Mouse (Mus musculus) CH12.LX (cell line): Measurements from ENCODE around the gene Kcnn1. TPM values are rescaled to one million over a fixed set of nuclear protein-coding genes. Genes with fewer than 3 reads are reported as not detected.

Experiments
- DNase-seq: peaks from one replicate; pipeline ENCODE4 v3.0.0-alpha.2; 2013; ENCODE audit errors: extremely low read depth
- H3K27ac ChIP-seq: 2 replicates; pipeline ENCODE4 v1.5.1; 2012; ENCODE audit warnings: low read depth, mild to moderate bottlenecking, control low read depth, moderate library complexity; ENCODE audit not compliant: insufficient read depth
- H3K27me3 ChIP-seq: replicated peaks from 2 replicates; pipeline ENCODE3; 2012; ENCODE audit warnings: inconsistent platforms
- H3K36me3 ChIP-seq, 2 experiments: replicated peaks in 1 of 2; 2 replicates each; pipeline versions ENCODE3 to v1.6.1; 2012; ENCODE audit warnings: inconsistent platforms in 1 of 2, low read length in 1 of 2, mild to moderate bottlenecking in 1 of 2, mixed read lengths in 1 of 2, moderate library complexity in 1 of 2; ENCODE audit not compliant: control insufficient read depth in 1 of 2, insufficient read depth in 1 of 2
- H3K4me1 ChIP-seq, 2 experiments: 2 replicates each; pipeline ENCODE4 v1.6.1; 2012; ENCODE audit warnings: inconsistent platforms in 1 of 2, moderate library complexity in 1 of 2; ENCODE audit not compliant: insufficient read depth in 2 of 2, control insufficient read depth in 1 of 2
- H3K4me2 ChIP-seq: 2 replicates; pipeline ENCODE4 v1.6.1; 2012; ENCODE audit warnings: low read depth, mild to moderate bottlenecking, control low read depth; ENCODE audit not compliant: poor library complexity, insufficient read depth, severe bottlenecking
- H3K4me3 ChIP-seq, 3 experiments: fragments of 150-350 bp in 1 of 3; sonication (generic) in 1 of 3; replicated peaks in 1 of 3; 2 replicates each; pipeline versions ENCODE3 to v1.5.1; 2011 to 2012; ENCODE audit warnings: low read depth in 2 of 3, low read length in 2 of 3, mild to moderate bottlenecking in 2 of 3, moderate library complexity in 2 of 3, control low read depth in 1 of 3, improper control_type of control experiment in 1 of 3, inconsistent platforms in 1 of 3, mixed read lengths in 1 of 3; ENCODE audit not compliant: poor library complexity in 1 of 3
- H3K79me2 ChIP-seq: replicated peaks from 2 replicates; pipeline ENCODE4 v1.6.1; 2012; ENCODE audit warnings: mild to moderate bottlenecking, moderate library complexity; ENCODE audit not compliant: control insufficient read depth, poor library complexity, insufficient read depth, severe bottlenecking; ENCODE audit errors: extremely low read depth
- H3K9ac ChIP-seq: 2 replicates; pipeline ENCODE4 v1.6.1; 2012; ENCODE audit warnings: low read depth, mild to moderate bottlenecking, control low read depth, moderate library complexity; ENCODE audit not compliant: insufficient read depth
- H3K9me3 ChIP-seq: replicated peaks from 2 replicates; pipeline ENCODE3; 2012; ENCODE audit warnings: low read length, inconsistent platforms, mixed read lengths
- BHLHE40 ChIP-seq: IDR thresholded peaks from 2 replicates; pipeline ENCODE4 v1.6.1; 2011; ENCODE audit warnings: mild to moderate bottlenecking, low read depth, low read length, improper control_type of control experiment
- CHD1 ChIP-seq: IDR thresholded peaks from 2 replicates; pipeline ENCODE4 v1.6.1; 2012; ENCODE audit warnings: low read depth, low read length, improper control_type of control experiment, inconsistent platforms
- CHD2 ChIP-seq: IDR thresholded peaks from 2 replicates; pipeline ENCODE4 v1.6.1; 2011; ENCODE audit warnings: low read length, improper control_type of control experiment
- CTCF ChIP-seq, 2 experiments: IDR thresholded peaks in 1 of 2; conservative IDR thresholded peaks in 1 of 2; 2 replicates each; pipeline ENCODE4 v1.5.1; 2011 to 2012; ENCODE audit warnings: low read depth in 2 of 2, low read length in 2 of 2, improper control_type of control experiment in 1 of 2, inconsistent platforms in 1 of 2, mild to moderate bottlenecking in 1 of 2, moderate library complexity in 1 of 2
- E2F4 ChIP-seq: IDR thresholded peaks from 2 replicates; pipeline ENCODE4 v1.6.1; 2011; ENCODE audit warnings: low read depth, low read length, improper control_type of control experiment; ENCODE audit not compliant: insufficient replicate concordance
- ELF1 ChIP-seq: IDR thresholded peaks from 2 replicates; pipeline ENCODE4 v1.6.1; 2014; ENCODE audit warnings: low read depth, mild to moderate bottlenecking, inconsistent platforms, low read length, improper control_type of control experiment
- EP300 ChIP-seq: IDR thresholded peaks from 2 replicates; pipeline ENCODE4 v1.6.1; 2011; ENCODE audit warnings: low read length, improper control_type of control experiment
- ETS1 ChIP-seq: conservative IDR thresholded peaks from 2 replicates; pipeline ENCODE4 v1.6.1; 2012; ENCODE audit warnings: low read depth, mild to moderate bottlenecking, inconsistent platforms, low read length, improper control_type of control experiment, moderate library complexity
- GABPA ChIP-seq: IDR thresholded peaks from 2 replicates; pipeline ENCODE4 v1.6.1; 2012; ENCODE audit warnings: low read depth, low read length, improper control_type of control experiment, inconsistent platforms; ENCODE audit not compliant: insufficient replicate concordance
- HCFC1 ChIP-seq: IDR thresholded peaks from 2 replicates; pipeline ENCODE4 v1.6.1; 2012; ENCODE audit warnings: low read depth, mild to moderate bottlenecking, inconsistent platforms, low read length, improper control_type of control experiment
- IRF4 ChIP-seq: IDR thresholded peaks from 2 replicates; pipeline ENCODE4 v1.6.1; 2014; ENCODE audit warnings: low read depth, mild to moderate bottlenecking, inconsistent platforms, low read length, improper control_type of control experiment
- JUN ChIP-seq: IDR thresholded peaks from 2 replicates; pipeline ENCODE4 v1.6.1; 2011; ENCODE audit warnings: low read depth, mild to moderate bottlenecking, low read length, improper control_type of control experiment, moderate library complexity; ENCODE audit not compliant: insufficient read depth
- JUND ChIP-seq: conservative IDR thresholded peaks from 2 replicates; pipeline ENCODE4 v1.6.1; 2011; ENCODE audit warnings: low read depth, low read length, improper control_type of control experiment
- KAT2A ChIP-seq: IDR thresholded peaks from 2 replicates; pipeline ENCODE4 v1.6.1; 2012; ENCODE audit warnings: low read length, improper control_type of control experiment, inconsistent platforms; ENCODE audit not compliant: insufficient replicate concordance
- MAFK ChIP-seq: IDR thresholded peaks from 2 replicates; pipeline ENCODE4 v1.6.1; 2011; ENCODE audit warnings: low read length, improper control_type of control experiment; ENCODE audit not compliant: insufficient replicate concordance
- MAX ChIP-seq: IDR thresholded peaks from 2 replicates; pipeline ENCODE4 v1.6.1; 2011; ENCODE audit warnings: low read length, improper control_type of control experiment
- MAZ ChIP-seq: IDR thresholded peaks from 2 replicates; pipeline ENCODE4 v1.6.1; 2012; ENCODE audit warnings: low read depth, mild to moderate bottlenecking, inconsistent platforms, low read length, improper control_type of control experiment, moderate library complexity
- MEF2A ChIP-seq: IDR thresholded peaks from 2 replicates; pipeline ENCODE4 v1.6.1; 2014; ENCODE audit warnings: low read depth, mild to moderate bottlenecking, inconsistent platforms, low read length, improper control_type of control experiment, borderline replicate concordance
- MXI1 ChIP-seq: IDR thresholded peaks from 2 replicates; pipeline ENCODE4 v1.6.1; 2011; ENCODE audit warnings: mild to moderate bottlenecking, low read depth, low read length, improper control_type of control experiment
- MYC ChIP-seq: IDR thresholded peaks from 2 replicates; pipeline ENCODE4 v1.6.1; 2011; ENCODE audit warnings: low read depth, mild to moderate bottlenecking, improper control_type of control experiment, low read length
- NELFE ChIP-seq: IDR thresholded peaks from 2 replicates; pipeline ENCODE4 v1.6.1; 2011; ENCODE audit warnings: low read depth, low read length, improper control_type of control experiment
- NRF1 ChIP-seq: IDR thresholded peaks from 2 replicates; pipeline ENCODE4 v1.6.1; 2014; ENCODE audit warnings: low read depth, mild to moderate bottlenecking, inconsistent platforms, low read length, improper control_type of control experiment, moderate library complexity
- PAX5 ChIP-seq: IDR thresholded peaks from 2 replicates; pipeline ENCODE4 v1.6.1; 2012; ENCODE audit warnings: low read length, inconsistent platforms, mixed read lengths
- POLR2A ChIP-seq: IDR thresholded peaks from 2 replicates; pipeline ENCODE4 v1.6.1; 2011; ENCODE audit warnings: low read depth, mild to moderate bottlenecking, improper control_type of control experiment, low read length
- POLR2AphosphoS2 ChIP-seq: IDR thresholded peaks from 2 replicates; pipeline ENCODE4 v1.6.1; 2011; ENCODE audit warnings: low read depth, low read length, improper control_type of control experiment
- RAD21 ChIP-seq: IDR thresholded peaks from 2 replicates; pipeline ENCODE4 v1.6.1; 2011; ENCODE audit warnings: low read depth, mild to moderate bottlenecking, low read length, improper control_type of control experiment, moderate library complexity
- RCOR1 ChIP-seq: conservative IDR thresholded peaks from 2 replicates; pipeline ENCODE4 v1.6.1; 2012; ENCODE audit warnings: low read depth, mild to moderate bottlenecking, inconsistent platforms, low read length, improper control_type of control experiment
- SIN3A ChIP-seq: IDR thresholded peaks from 2 replicates; pipeline ENCODE4 v1.6.1; 2012; ENCODE audit warnings: low read length, improper control_type of control experiment, inconsistent platforms
- SMC3 ChIP-seq: IDR thresholded peaks from 2 replicates; pipeline ENCODE4 v1.6.1; 2011; ENCODE audit warnings: low read depth, low read length, improper control_type of control experiment
- TBP ChIP-seq: conservative IDR thresholded peaks from 2 replicates; pipeline ENCODE4 v1.6.1; 2011; ENCODE audit warnings: low read depth, low read length, improper control_type of control experiment
- TCF12 ChIP-seq: IDR thresholded peaks from 2 replicates; pipeline ENCODE4 v1.6.1; 2014; ENCODE audit warnings: low read depth, mild to moderate bottlenecking, inconsistent platforms, low read length, improper control_type of control experiment
- UBTF ChIP-seq: IDR thresholded peaks from 2 replicates; pipeline ENCODE4 v1.6.1; 2012; ENCODE audit warnings: low read depth, mild to moderate bottlenecking, inconsistent platforms, low read length, improper control_type of control experiment, moderate library complexity
- USF1 ChIP-seq: IDR thresholded peaks from 2 replicates; pipeline ENCODE4 v1.6.1; 2014; ENCODE audit warnings: low read depth, mild to moderate bottlenecking, inconsistent platforms, low read length, improper control_type of control experiment
- USF2 ChIP-seq: conservative IDR thresholded peaks from 2 replicates; pipeline ENCODE4 v1.6.1; 2011; ENCODE audit warnings: low read depth, low read length, improper control_type of control experiment
- ZC3H11A ChIP-seq: IDR thresholded peaks from 2 replicates; pipeline ENCODE4 v1.6.1; 2012; ENCODE audit warnings: low read depth, mild to moderate bottlenecking, inconsistent platforms, low read length, improper control_type of control experiment
- ZKSCAN1 ChIP-seq: IDR thresholded peaks from 2 replicates; pipeline ENCODE4 v1.6.1; 2012; ENCODE audit warnings: low read depth, inconsistent platforms, low read length, improper control_type of control experiment, borderline replicate concordance
- ZMIZ1 ChIP-seq: IDR thresholded peaks from 2 replicates; pipeline ENCODE4 v1.6.1; 2012; ENCODE audit warnings: low read depth, mild to moderate bottlenecking, inconsistent platforms, low read length, improper control_type of control experiment
- ZNF384 ChIP-seq: IDR thresholded peaks from 2 replicates; pipeline ENCODE4 v1.6.1; 2012; ENCODE audit warnings: low read depth, low read length, improper control_type of control experiment, inconsistent platforms
- dilution Hi-C: fragments of 300-500 bp; cut with MboI; formaldehyde crosslinking; loops from 2 replicates; pipeline ENCODE4 v1.14.3; 2020; ENCODE audit warnings: low sequenced_read_pairs; ENCODE audit not compliant: extremely low pct_unique_long_range_greater_than_20kb, extremely low pct_ligation_motif_present
- in situ Hi-C: fragments of 300-500 bp; cut with MboI; formaldehyde crosslinking; loops from 3 replicates; pipeline ENCODE4 v1.14.3; 2019; ENCODE audit warnings: low sequenced_read_pairs, low pct_ligation_motif_present, low pct_unique_long_range_greater_than_20kb, mixed read lengths
- polyA plus RNA-seq: library from polyadenylated mRNA; unstranded; fragments of >175 nt; gene quantifications from 2 replicates; pipeline ENCODE4 v1.2.1, GENCODE M21; 2012; ENCODE audit warnings: low read depth; ENCODE audit not compliant: insufficient read length
- total RNA-seq, 2 experiments: library from RNA; depleted of rRNA; stranded (reverse); fragments of 300-350 nt in 1 of 2; fragments of >200 nt in 1 of 2; gene quantifications; 2 replicates each; pipeline ENCODE4 v1.2.3; 2012 to 2014

Kcnn1 gene
- total and polyA plus RNA-seq, 3 experiments = 0.21 TPM; not detected in 2

DNA sequence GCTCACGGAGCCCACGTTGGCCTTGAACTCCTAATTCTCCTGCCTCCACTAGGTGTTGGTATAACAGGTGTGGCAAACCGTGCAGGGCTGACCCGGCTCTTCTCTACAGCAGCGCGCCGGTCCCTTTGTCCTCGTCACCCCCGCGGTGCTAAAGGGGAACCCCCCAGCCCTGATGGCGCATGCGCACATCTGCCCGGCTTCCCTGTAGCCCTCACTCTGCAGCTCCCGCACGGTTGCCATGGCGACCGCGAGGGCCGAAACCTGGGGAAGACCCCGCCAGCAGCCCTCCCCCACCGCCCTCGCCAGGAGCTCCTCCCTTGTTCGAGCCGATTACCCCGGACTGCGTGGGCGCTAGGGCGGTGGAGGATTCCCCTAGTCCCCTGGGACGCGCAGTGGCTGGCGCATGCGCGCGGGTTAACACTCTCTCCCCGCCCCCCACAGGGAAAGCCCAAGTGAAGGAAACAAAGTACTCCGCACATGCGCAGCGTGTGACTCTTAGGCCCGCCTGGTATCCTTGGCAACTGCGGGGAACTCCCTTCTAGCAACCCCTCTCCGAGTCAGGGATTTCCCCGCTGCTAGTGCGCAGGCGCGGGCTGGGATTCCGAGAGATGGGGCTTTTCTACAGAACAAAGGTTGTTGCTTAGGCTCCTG, 2.4 kb upstream of the Kcnn1 start:
- TF ChIP-seq MAX (peak; percentile 14; the same call in 1 of the 2 replicates), E2F4 (no peak), GABPA (no peak), USF2 (no peak), SMC3 (no peak), ZNF384 (no peak), MEF2A (peak; percentile 93), POLR2AphosphoS2 (no peak), KAT2A (peak; percentile 71; the same call in 1 of the 2 replicates), JUN (no peak), ZC3H11A (no peak), ELF1 (peak; percentile 74), TBP (0 out of 2 replicates have a peak, but pooled peaks have one; percentile 26), UBTF (no peak), MXI1 (peak; percentile 96), RCOR1 (no peak), IRF4 (peak; percentile 92), CHD1 (no peak), ETS1 (peak; percentile 100), MYC (no peak), JUND (no peak), EP300 (peak; percentile 37; the same call in 1 of the 2 replicates), RAD21 (no peak), CHD2 (peak; percentile 96), PAX5 (no peak), POLR2A (no peak), CTCF (conservative IDR thresholded peaks at IDR 0.05 in 1 of 2, IDR thresholded peaks at IDR 0.05 in 1 of 2; ENCODE audit: low read depth in 2 of 2, low read length in 2 of 2) (no peak), NELFE (peak; percentile 67), ZKSCAN1 (no peak), HCFC1 (peak; percentile 68), USF1 (no peak), MAZ (peak; percentile 95), NRF1 (peak; percentile 93), ZMIZ1 (no peak), TCF12 (peak; percentile 81), MAFK (no peak), SIN3A (peak; percentile 88; the same call in 1 of the 2 replicates), BHLHE40 (peak; percentile 90)
- Histone ChIP-seq H3K9ac (no peak overlapping the region), H3K27ac (no peak overlapping the region)

More for the DNA sequence above, 2.4 kb upstream of the Kcnn1 start:
- peaks cover 42% of the 10 kb centered on the region for H3K27me3 ChIP-seq
- H3K4me3 ChIP-seq = peak overlapping the region in 1 of 3 experiments; percentile 16
- peaks cover 12 to 53% of the 10 kb centered on the region in 2 experiments for H3K4me1 ChIP-seq
- H3K79me2 ChIP-seq = no peaks in the 10 kb centered on the region
- H3K4me2 ChIP-seq = peak overlapping the region; percentile 86
- peak; percentile 100 for DNase-seq
- in situ Hi-C loops = no loop called here
- H3K36me3 ChIP-seq = peaks cover 14 to 31% of the 10 kb centered on the region in 2 experiments
- dilution Hi-C loops = no loop called here
- no peaks in the 10 kb centered on the region for H3K9me3 ChIP-seq
